Mouse (Mus musculus) olfactory bulb, adult 2 months (tissue): ENCODE measurements around the gene Il1rapl2.

Source experiments
- CTCF ChIP-seq: fragments of 200-500 bp; IDR thresholded peaks from 2 replicates; pipeline ENCODE4 v1.5.1; 2012; ENCODE audit warnings: low read depth, mild to moderate bottlenecking, low read length, moderate library complexity; ENCODE audit not compliant: insufficient read depth
- POLR2A ChIP-seq: fragments of 200-500 bp; IDR thresholded peaks from 2 replicates; pipeline ENCODE4 v1.6.1; 2012; ENCODE audit warnings: mild to moderate bottlenecking, low read depth, low read length, moderate library complexity; ENCODE audit not compliant: insufficient read depth

DNA sequence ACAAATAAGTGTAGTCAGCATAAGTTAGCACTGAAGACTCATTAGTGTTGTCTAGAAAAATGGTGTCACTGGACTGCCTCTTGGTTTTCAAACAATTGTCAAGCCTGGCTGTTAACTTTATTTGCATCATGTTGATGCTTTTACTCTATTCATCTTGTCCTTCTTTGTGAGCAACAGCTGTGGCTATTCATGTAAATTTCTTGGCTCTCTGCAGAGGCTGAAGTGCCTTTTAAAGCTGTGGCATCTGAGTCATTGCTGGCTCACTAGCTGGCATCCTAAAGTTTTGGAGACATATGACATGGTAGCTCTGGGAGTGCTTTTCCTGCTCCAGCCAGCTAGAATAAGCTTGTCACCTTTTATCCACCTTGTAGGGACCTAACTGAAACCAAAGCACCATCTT is 1261.5 kb downstream of the Il1rapl2 start:
- TF ChIP-seq POLR2A, result no peak
- no peak for TF ChIP-seq CTCF
